Mouse (Mus musculus): ENCODE measurements around the gene Mvb12b. TPM values are rescaled to one million over a fixed set of nuclear protein-coding genes. Genes with fewer than 3 reads are reported as not detected.

Gene Mvb12b
- total RNA-seq, 1 experiment = 5.0 TPM

GRCm38 (mm10) chr2:33790301-33790700, 97.4 kb downstream of the Mvb12b start:
- DNase-seq (ENCODE audit: low read depth, low spot score) = no peak
- Histone ChIP-seq H3K4me3 (ENCODE audit: insufficient read depth in 1 of 2, low read depth in 1 of 2, low read length in 2 of 2, poor library complexity in 1 of 2, severe bottlenecking in 1 of 2) (no peak overlapping the region), H3K27ac (ENCODE audit: insufficient read depth, low read depth, low read length, poor library complexity, severe bottlenecking) (no peak overlapping the region), H3K4me1 (ENCODE audit: control insufficient read depth in 2 of 2, insufficient read depth in 2 of 2, low read length in 2 of 2, poor library complexity in 1 of 2) (peaks cover 0 to 5% of the 10 kb centered on the region in 2 experiments; a peak in 2 of 4 replicates), H3K36me3 (ENCODE audit: control insufficient read depth, insufficient read depth, low read length, poor library complexity, severe bottlenecking) (no peaks in the 10 kb centered on the region), H3K9ac (ENCODE audit: insufficient read depth, low read depth, low read length, poor library complexity, severe bottlenecking) (no peak overlapping the region), H3K9me3 (ENCODE audit: control insufficient read depth, insufficient read depth, low read depth, low read length) (no peaks in the 10 kb centered on the region)
- in situ Hi-C loops (cut with MboI; ENCODE audit: low sequenced_read_pairs in 2 of 2, unreplicated experiment in 2 of 2) = no loop called here
- TF ChIP-seq ZNF384 (IDR thresholded peaks at IDR 0.05; ENCODE audit: low read depth, low read length) = no peak
- TF ChIP-seq MAFK (IDR thresholded peaks at IDR 0.05; ENCODE audit: insufficient read depth, low read depth, low read length) = no peak
- no peak for TF ChIP-seq HCFC1 (IDR thresholded peaks at IDR 0.05; ENCODE audit: borderline replicate concordance, insufficient read depth, low read length)
- no peak for TF ChIP-seq ZC3H11A (IDR thresholded peaks at IDR 0.05; ENCODE audit: borderline replicate concordance, low read depth, low read length)

GRCm38 (mm10) chr2:33789732-33790131, 98.0 kb downstream of the Mvb12b start:
- DNase-seq (ENCODE audit: low read depth, low spot score) = no peak
- H3K36me3 ChIP-seq (ENCODE audit: control insufficient read depth, insufficient read depth, low read length, poor library complexity, severe bottlenecking) = no peaks in the 10 kb centered on the region
- H3K9me3 ChIP-seq (ENCODE audit: control insufficient read depth, insufficient read depth, low read depth, low read length) = no peaks in the 10 kb centered on the region
- TF ChIP-seq MAFK (IDR thresholded peaks at IDR 0.05; ENCODE audit: insufficient read depth, low read depth, low read length) = no peak
- TF ChIP-seq ZC3H11A (IDR thresholded peaks at IDR 0.05; ENCODE audit: borderline replicate concordance, low read depth, low read length) = no peak
- no peak for TF ChIP-seq HCFC1 (IDR thresholded peaks at IDR 0.05; ENCODE audit: borderline replicate concordance, insufficient read depth, low read length)
- TF ChIP-seq CHD2 (IDR thresholded peaks at IDR 0.05; ENCODE audit: low read depth, low read length) = no peak
- no peak for TF ChIP-seq ZNF384 (IDR thresholded peaks at IDR 0.05; ENCODE audit: low read depth, low read length)
- peaks cover 0 to 5% of the 10 kb centered on the region in 2 experiments; a peak in 2 of 4 replicates for H3K4me1 ChIP-seq (ENCODE audit: control insufficient read depth in 2 of 2, insufficient read depth in 2 of 2, low read length in 2 of 2, poor library complexity in 1 of 2)
- no peak overlapping the region for H3K4me3 ChIP-seq (ENCODE audit: insufficient read depth in 1 of 2, low read depth in 1 of 2, low read length in 2 of 2, poor library complexity in 1 of 2, severe bottlenecking in 1 of 2)
- no peak overlapping the region for H3K27ac ChIP-seq (ENCODE audit: insufficient read depth, low read depth, low read length, poor library complexity, severe bottlenecking)
- no peak overlapping the region for H3K9ac ChIP-seq (ENCODE audit: insufficient read depth, low read depth, low read length, poor library complexity, severe bottlenecking)
- in situ Hi-C loops (cut with MboI; ENCODE audit: low sequenced_read_pairs in 2 of 2, unreplicated experiment in 2 of 2) = no loop called here

- peak; percentile 24 for DNase-seq (ENCODE audit: low read depth, low spot score)
- H3K9ac ChIP-seq (ENCODE audit: insufficient read depth, low read depth, low read length, poor library complexity, severe bottlenecking) = no peak overlapping the region
- no peak overlapping the region for H3K4me3 ChIP-seq (ENCODE audit: insufficient read depth in 1 of 2, low read depth in 1 of 2, low read length in 2 of 2, poor library complexity in 1 of 2, severe bottlenecking in 1 of 2)
- no peak overlapping the region for H3K27ac ChIP-seq (ENCODE audit: insufficient read depth, low read depth, low read length, poor library complexity, severe bottlenecking)
- TF ChIP-seq HCFC1 (IDR thresholded peaks at IDR 0.05; ENCODE audit: borderline replicate concordance, insufficient read depth, low read length) (no peak), ZC3H11A (IDR thresholded peaks at IDR 0.05; ENCODE audit: borderline replicate concordance, low read depth, low read length) (no peak), CHD2 (IDR thresholded peaks at IDR 0.05; ENCODE audit: low read depth, low read length) (no peak), ZNF384 (IDR thresholded peaks at IDR 0.05; ENCODE audit: low read depth, low read length) (no peak), MAFK (IDR thresholded peaks at IDR 0.05; ENCODE audit: insufficient read depth, low read depth, low read length) (no peak)
- H3K9me3 ChIP-seq (ENCODE audit: control insufficient read depth, insufficient read depth, low read depth, low read length) = no peaks in the 10 kb centered on the region
- H3K36me3 ChIP-seq (ENCODE audit: control insufficient read depth, insufficient read depth, low read length, poor library complexity, severe bottlenecking) = no peaks in the 10 kb centered on the region
- in situ Hi-C loops (cut with MboI; ENCODE audit: low sequenced_read_pairs in 2 of 2, unreplicated experiment in 2 of 2) = no loop called here
- H3K4me1 ChIP-seq (ENCODE audit: control insufficient read depth in 2 of 2, insufficient read depth in 2 of 2, low read length in 2 of 2, poor library complexity in 1 of 2) = peaks cover 0 to 5% of the 10 kb centered on the region in 2 experiments; a peak in 2 of 4 replicates
These were observed 98.5 kb downstream of the Mvb12b start for GRCm38 (mm10) chr2:33789279-33789678.

GRCm38 (mm10) chr2:33788851-33789250, 98.9 kb downstream of the Mvb12b start:
- Histone ChIP-seq H3K27ac (ENCODE audit: insufficient read depth, low read depth, low read length, poor library complexity, severe bottlenecking) (no peak overlapping the region), H3K9me3 (ENCODE audit: control insufficient read depth, insufficient read depth, low read depth, low read length) (no peaks in the 10 kb centered on the region), H3K4me3 (ENCODE audit: insufficient read depth in 1 of 2, low read depth in 1 of 2, low read length in 2 of 2, poor library complexity in 1 of 2, severe bottlenecking in 1 of 2) (no peak overlapping the region), H3K4me1 (ENCODE audit: control insufficient read depth in 2 of 2, insufficient read depth in 2 of 2, low read length in 2 of 2, poor library complexity in 1 of 2) (peaks cover 0 to 5% of the 10 kb centered on the region in 2 experiments; a peak in 2 of 4 replicates), H3K36me3 (ENCODE audit: control insufficient read depth, insufficient read depth, low read length, poor library complexity, severe bottlenecking) (no peaks in the 10 kb centered on the region), H3K9ac (ENCODE audit: insufficient read depth, low read depth, low read length, poor library complexity, severe bottlenecking) (no peak overlapping the region)
- TF ChIP-seq CHD2 (IDR thresholded peaks at IDR 0.05; ENCODE audit: low read depth, low read length) (no peak), HCFC1 (IDR thresholded peaks at IDR 0.05; ENCODE audit: borderline replicate concordance, insufficient read depth, low read length) (no peak), ZNF384 (IDR thresholded peaks at IDR 0.05; ENCODE audit: low read depth, low read length) (no peak), ZC3H11A (IDR thresholded peaks at IDR 0.05; ENCODE audit: borderline replicate concordance, low read depth, low read length) (no peak), MAFK (IDR thresholded peaks at IDR 0.05; ENCODE audit: insufficient read depth, low read depth, low read length) (no peak)
- in situ Hi-C loops (cut with MboI; ENCODE audit: low sequenced_read_pairs in 2 of 2, unreplicated experiment in 2 of 2) = no loop called here
- no peak for DNase-seq (ENCODE audit: low read depth, low spot score)

GRCm38 (mm10) chr2:33788131-33788530, 99.6 kb downstream of the Mvb12b start:
- Histone ChIP-seq H3K9ac (ENCODE audit: insufficient read depth, low read depth, low read length, poor library complexity, severe bottlenecking) (no peak overlapping the region), H3K27ac (ENCODE audit: insufficient read depth, low read depth, low read length, poor library complexity, severe bottlenecking) (no peak overlapping the region), H3K36me3 (ENCODE audit: control insufficient read depth, insufficient read depth, low read length, poor library complexity, severe bottlenecking) (no peaks in the 10 kb centered on the region), H3K4me3 (ENCODE audit: insufficient read depth in 1 of 2, low read depth in 1 of 2, low read length in 2 of 2, poor library complexity in 1 of 2, severe bottlenecking in 1 of 2) (no peak overlapping the region), H3K9me3 (ENCODE audit: control insufficient read depth, insufficient read depth, low read depth, low read length) (no peaks in the 10 kb centered on the region), H3K4me1 (ENCODE audit: control insufficient read depth in 2 of 2, insufficient read depth in 2 of 2, low read length in 2 of 2, poor library complexity in 1 of 2) (peaks cover 0 to 5% of the 10 kb centered on the region in 2 experiments; a peak in 2 of 4 replicates)
- in situ Hi-C loops (cut with MboI; ENCODE audit: low sequenced_read_pairs in 2 of 2, unreplicated experiment in 2 of 2) = no loop called here
- no peak for TF ChIP-seq HCFC1 (IDR thresholded peaks at IDR 0.05; ENCODE audit: borderline replicate concordance, insufficient read depth, low read length)
- TF ChIP-seq CHD2 (IDR thresholded peaks at IDR 0.05; ENCODE audit: low read depth, low read length) = no peak
- TF ChIP-seq ZC3H11A (IDR thresholded peaks at IDR 0.05; ENCODE audit: borderline replicate concordance, low read depth, low read length) = no peak
- no peak for TF ChIP-seq ZNF384 (IDR thresholded peaks at IDR 0.05; ENCODE audit: low read depth, low read length)
- no peak for TF ChIP-seq MAFK (IDR thresholded peaks at IDR 0.05; ENCODE audit: insufficient read depth, low read depth, low read length)
- DNase-seq (ENCODE audit: low read depth, low spot score) = no peak
